Comparison of ENCODE assay signal across 11 mouse cellular contexts in the genomic region with DNA sequence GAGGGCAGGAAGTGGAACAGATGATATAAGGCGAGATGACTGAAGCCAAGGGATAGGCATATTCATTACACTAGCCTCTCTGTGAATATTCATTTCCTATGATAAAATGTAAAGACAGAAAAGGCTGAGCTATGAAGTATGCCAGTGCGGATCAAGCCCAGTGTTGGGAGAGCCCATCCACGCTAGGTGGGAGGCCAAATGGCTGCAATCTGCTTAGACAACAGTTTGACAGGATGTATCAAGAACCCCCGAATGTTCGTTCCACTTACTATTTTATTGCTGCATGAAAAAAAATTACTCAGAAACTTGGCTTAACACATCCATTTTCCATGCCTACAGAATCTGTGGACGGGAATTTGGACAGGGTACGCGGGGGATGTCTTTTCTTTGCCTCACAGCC. TPM values are rescaled to one million over a fixed set of nuclear protein-coding genes. Genes with fewer than 3 reads are reported as not detected.
DNase-seq lines count a peak whose midpoint lies in the region.
"Had no signal": no experiment of that assay in that cellular context is flagged by ENCODE, and none has a peak within 500 bp of the region (broad histone marks: within the 10 kb centered on the region; RNA-seq: fewer than 3 reads in every experiment).

No protein-coding gene starts in this region.

- intact Hi-C loops in left cerebral cortex, postnatal 4 days (cut with DNase I), result no loop called here

- peak; percentile 27 to 48 for DNase-seq in frontal cortex, adult 2 months (ENCODE audit: extremely low spot score in 1 of 2, low spot score in 1 of 2)
- DNase-seq in frontal cortex, postnatal 25 days (ENCODE audit: low spot score in 2 of 2), result no peak
- peak; percentile 11 to 51 for DNase-seq in left cerebral cortex, adult 18-20 months (ENCODE audit: low spot score in 2 of 2)
- no peak for DNase-seq in left cerebral cortex, postnatal 4 days
- peak; percentile 21 to 35 for DNase-seq in layer of hippocampus, adult 8-10 months (ENCODE audit: low spot score in 2 of 2)
- DNase-seq in layer of hippocampus, postnatal 36 days, result peak; percentile 28 to 31
- DNase-seq in heart, adult 11 months, result no peak
- DNase-seq: adrenal gland, postnatal 14 days; cerebellum, adult 2 months; cerebellum, postnatal 10 days; gastrocnemius, postnatal 14 days had no signal

RNA-seq across cellular contexts. Expression of a gene that starts 28.7 kb away (rescaled TPM):
- 14.5 and 14.9 TPM in 2 replicates for polyA plus RNA-seq in frontal cortex, adult 2 months (2012; rRNA removed)
- total RNA-seq in left cerebral cortex, adult 18-20 months (2021), result 10 to 100 TPM; 19.0 to 20.4 TPM
- total RNA-seq in left cerebral cortex, postnatal 4 days (2021), result 10 to 100 TPM; 16.4 to 17.8 TPM
- total RNA-seq in layer of hippocampus, adult 8-10 months (2022), result 10 to 100 TPM; 24.1 to 27.6 (median 25.0) TPM
- total RNA-seq in layer of hippocampus, postnatal 36 days (2021), result 10 to 100 TPM; 25.5 to 25.6 TPM

Comparison
In these comparisons a context has a peak if more than half of its experiments do, and no peak if none do; other contexts are left out.
1. DNase-seq: peak in frontal cortex, adult 2 months (2 of 2), left cerebral cortex, adult 18-20 months (2 of 2), layer of hippocampus, adult 8-10 months (2 of 2) and layer of hippocampus, postnatal 36 days (2 of 2); none in frontal cortex, postnatal 25 days (0 of 2), left cerebral cortex, postnatal 4 days (single experiment) and heart, adult 11 months (single experiment).